Mouse (Mus musculus) megakaryocyte, embryonic 14.5 days (primary cell): Measurements from ENCODE around the gene Btbd11.

ENCODE experiments used
- FLI1 ChIP-seq: IDR thresholded peaks from 2 replicates; pipeline ENCODE4 v1.6.1; 2012; ENCODE audit warnings: low read length, inconsistent platforms, mixed read lengths
- GATA1 ChIP-seq: IDR thresholded peaks from 3 replicates; pipeline ENCODE4 v1.6.1; 2012; ENCODE audit warnings: mixed read lengths, low read length, inconsistent platforms, borderline replicate concordance

DNA sequence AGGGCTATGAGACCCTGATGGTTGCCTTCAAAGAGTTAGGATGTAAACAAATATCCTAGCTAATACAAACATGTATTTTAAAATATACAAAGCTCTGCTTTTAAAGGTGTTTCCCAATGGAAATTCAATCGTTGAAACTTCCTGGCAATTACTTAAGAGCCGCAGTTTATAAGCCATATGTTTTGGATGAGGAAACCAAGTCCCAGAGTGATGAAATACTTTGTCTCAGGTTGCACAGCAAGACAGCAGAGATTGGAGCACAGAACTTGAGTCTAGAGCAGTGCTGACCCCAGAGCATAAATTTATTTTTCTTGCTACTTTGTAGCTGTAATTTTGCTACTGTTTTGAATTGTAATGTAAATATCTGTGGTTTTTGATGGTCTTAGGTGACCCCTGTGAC, 110.4 kb downstream of the Btbd11 start:
- TF ChIP-seq GATA1 (no peak), FLI1 (no peak)
